Mouse (Mus musculus): ENCODE results near the gene Clic4.

DNA sequence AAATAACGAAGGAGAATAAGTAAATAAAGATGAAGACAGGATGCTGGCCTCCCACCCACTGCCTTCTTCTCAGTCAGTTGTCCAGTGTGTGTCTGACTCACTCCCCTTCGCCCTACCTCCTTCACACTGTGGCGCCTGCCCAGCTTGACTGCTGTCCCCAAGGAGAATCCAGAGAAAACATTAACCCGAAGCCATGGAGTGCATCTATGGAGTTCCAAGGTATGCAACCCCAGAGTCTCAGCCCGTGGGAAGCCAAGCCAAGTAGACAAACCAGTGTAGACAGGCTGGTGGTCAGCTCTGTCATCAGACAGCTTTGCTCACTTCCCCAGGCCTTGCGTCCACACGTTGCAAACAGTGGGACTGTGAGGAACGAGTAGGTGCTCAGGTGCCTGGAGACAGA is 37.8 kb upstream of the Clic4 start:
- TF ChIP-seq CTCF (IDR thresholded peaks at IDR 0.05; ENCODE audit: extremely low read depth, insufficient read depth, insufficient read length, insufficient replicate concordance), result no peak
- TF ChIP-seq POLR2A (IDR thresholded peaks at IDR 0.05; ENCODE audit: low read depth, low read length), result no peak
